Mouse (Mus musculus): Measurements from ENCODE around the gene Lrch4. TPM values are rescaled to one million over a fixed set of nuclear protein-coding genes. Genes with fewer than 3 reads are reported as not detected.
A peak's percentile ranks its signal among the peaks of the same experiment; 100 is the strongest.

The Lrch4 gene
- polyA plus RNA-seq, 1 experiment from 2014 or later = 26.4 TPM

- H3K9ac ChIP-seq = no peak overlapping the region
- H3K4me2 ChIP-seq = no peak overlapping the region
- no peak for ATAC-seq (ENCODE audit: insufficient read depth)
- H3K27me3 ChIP-seq = no peaks in the 10 kb centered on the region
- 79% methylated on average over 8 of the region's 8 CpGs for WGBS (ENCODE audit: insufficient replicate concordance)
- H3K36me3 ChIP-seq (replicated peaks) = peaks cover 66% of the 10 kb centered on the region
- H3K4me1 ChIP-seq (replicated peaks) = peaks cover 76% of the 10 kb centered on the region
- H3K27ac ChIP-seq (replicated peaks) = peak overlapping the region; percentile 88
- no peak overlapping the region for H3K4me3 ChIP-seq (replicated peaks)
- no peaks in the 10 kb centered on the region for H3K9me3 ChIP-seq (replicated peaks)
Measured at GRCm38 (mm10) chr5:137674786-137675185, 45.9 kb downstream of the Lrch4 start.

DNA sequence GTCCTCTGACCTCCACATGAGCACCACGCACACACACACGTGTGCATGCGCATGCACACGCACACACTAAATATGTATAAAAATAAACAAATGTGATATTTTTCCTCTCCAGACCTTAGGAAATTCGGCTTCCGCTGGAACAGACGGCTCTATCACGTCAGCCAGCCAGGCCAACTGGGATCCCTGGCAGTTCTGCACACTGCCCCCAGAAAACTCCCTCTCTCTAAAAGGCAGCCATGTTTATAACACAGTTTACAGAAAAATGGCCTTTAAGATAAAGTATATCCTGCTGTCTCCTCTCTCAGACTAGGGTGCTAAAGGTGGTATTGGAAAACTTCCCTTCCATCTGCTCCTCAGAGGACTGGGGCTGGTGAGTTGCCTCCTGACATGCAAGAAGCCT, 48.9 kb downstream of the Lrch4 start:
- peaks cover 73% of the 10 kb centered on the region for H3K4me1 ChIP-seq (replicated peaks)
- no peak overlapping the region for H3K4me2 ChIP-seq
- no peak for ATAC-seq (ENCODE audit: insufficient read depth)
- peaks cover 78% of the 10 kb centered on the region for H3K36me3 ChIP-seq (replicated peaks)
- no peaks in the 10 kb centered on the region for H3K9me3 ChIP-seq (replicated peaks)
- no peak overlapping the region for H3K4me3 ChIP-seq (replicated peaks)
- no peaks in the 10 kb centered on the region for H3K27me3 ChIP-seq
- 94% methylated on average over 8 of the region's 8 CpGs for WGBS (ENCODE audit: insufficient replicate concordance)
- H3K27ac ChIP-seq (replicated peaks) = 0 out of 2 replicates have a peak overlapping the region, but pooled peaks have one; percentile 14
- H3K9ac ChIP-seq = no peak overlapping the region

GRCm38 (mm10) chr5:137678736-137679135, 49.8 kb downstream of the Lrch4 start:
- 79% methylated on average over 3 of the region's 3 CpGs for WGBS (ENCODE audit: insufficient replicate concordance)
- Histone ChIP-seq H3K9me3 (replicated peaks) (no peaks in the 10 kb centered on the region), H3K27me3 (no peaks in the 10 kb centered on the region), H3K4me2 (no peak overlapping the region), H3K4me3 (replicated peaks) (no peak overlapping the region), H3K9ac (no peak overlapping the region), H3K4me1 (replicated peaks) (peaks cover 72% of the 10 kb centered on the region), H3K27ac (replicated peaks) (peak overlapping the region; percentile 14; the same call in 1 of the 2 replicates), H3K36me3 (replicated peaks) (peaks cover 78% of the 10 kb centered on the region)
- ATAC-seq (ENCODE audit: insufficient read depth) = no peak

- peaks cover 69% of the 10 kb centered on the region for H3K36me3 ChIP-seq (replicated peaks)
- no peak overlapping the region for H3K4me3 ChIP-seq (replicated peaks)
- no peak overlapping the region for H3K9ac ChIP-seq
- no peaks in the 10 kb centered on the region for H3K9me3 ChIP-seq (replicated peaks)
- H3K27me3 ChIP-seq = no peaks in the 10 kb centered on the region
- H3K4me2 ChIP-seq = no peak overlapping the region
- H3K4me1 ChIP-seq (replicated peaks) = peaks cover 62% of the 10 kb centered on the region
- 89% methylated on average over 4 of the region's 4 CpGs for WGBS (ENCODE audit: insufficient replicate concordance)
- 0 out of 2 replicates have a peak overlapping the region, but pooled peaks have one; percentile 19 for H3K27ac ChIP-seq (replicated peaks)
- no peak for ATAC-seq (ENCODE audit: insufficient read depth)
Measured at GRCm38 (mm10) chr5:137679726-137680125, 50.8 kb downstream of the Lrch4 start.

DNA sequence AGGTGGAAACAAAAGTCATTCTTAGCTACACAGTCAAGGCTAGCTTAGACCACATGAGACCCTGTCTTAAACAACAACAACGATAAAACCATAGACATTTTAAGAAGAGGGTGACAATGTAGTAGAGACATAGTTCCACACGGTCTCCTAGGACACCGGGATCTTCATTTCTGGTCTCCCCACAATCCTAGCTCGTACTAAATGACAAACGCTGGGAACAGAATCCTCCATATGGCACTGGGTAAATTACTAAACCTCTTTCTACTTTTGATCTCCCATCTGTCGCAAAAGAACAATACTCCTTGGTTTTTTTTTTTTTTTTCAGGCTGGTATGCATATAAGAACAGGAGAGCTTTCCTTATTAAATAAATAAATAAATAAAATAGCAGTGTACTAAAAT, 53.6 kb downstream of the Lrch4 start:
- Histone ChIP-seq H3K9me3 (replicated peaks) (no peaks in the 10 kb centered on the region), H3K36me3 (replicated peaks) (peaks cover 50% of the 10 kb centered on the region), H3K27ac (replicated peaks) (peak overlapping the region; percentile 46; the same call in 1 of the 2 replicates), H3K4me2 (peak overlapping the region; percentile 89), H3K9ac (peak overlapping the region; percentile 44), H3K4me1 (replicated peaks) (peaks cover 76% of the 10 kb centered on the region), H3K4me3 (replicated peaks) (peak overlapping the region; percentile 92), H3K27me3 (no peaks in the 10 kb centered on the region)
- ATAC-seq (ENCODE audit: insufficient read depth) = no peak
- 87% methylated on average over 6 of the region's 6 CpGs for WGBS (ENCODE audit: insufficient replicate concordance)

GRCm38 (mm10) chr5:137683388-137684293, 54.7 kb downstream of the Lrch4 start:
- Histone ChIP-seq H3K9ac (peak overlapping the region; percentile 86), H3K27me3 (no peaks in the 10 kb centered on the region), H3K9me3 (replicated peaks) (no peaks in the 10 kb centered on the region), H3K4me3 (replicated peaks) (peak overlapping the region; percentile 92), H3K27ac (replicated peaks) (peak overlapping the region; percentile 97), H3K36me3 (replicated peaks) (peaks cover 39% of the 10 kb centered on the region), H3K4me2 (peak overlapping the region; percentile 89), H3K4me1 (replicated peaks) (peaks cover 78% of the 10 kb centered on the region)
- ATAC-seq (ENCODE audit: insufficient read depth) = no peak
- WGBS (ENCODE audit: insufficient replicate concordance) = 3% methylated on average over 28 of the region's 28 CpGs

DNA sequence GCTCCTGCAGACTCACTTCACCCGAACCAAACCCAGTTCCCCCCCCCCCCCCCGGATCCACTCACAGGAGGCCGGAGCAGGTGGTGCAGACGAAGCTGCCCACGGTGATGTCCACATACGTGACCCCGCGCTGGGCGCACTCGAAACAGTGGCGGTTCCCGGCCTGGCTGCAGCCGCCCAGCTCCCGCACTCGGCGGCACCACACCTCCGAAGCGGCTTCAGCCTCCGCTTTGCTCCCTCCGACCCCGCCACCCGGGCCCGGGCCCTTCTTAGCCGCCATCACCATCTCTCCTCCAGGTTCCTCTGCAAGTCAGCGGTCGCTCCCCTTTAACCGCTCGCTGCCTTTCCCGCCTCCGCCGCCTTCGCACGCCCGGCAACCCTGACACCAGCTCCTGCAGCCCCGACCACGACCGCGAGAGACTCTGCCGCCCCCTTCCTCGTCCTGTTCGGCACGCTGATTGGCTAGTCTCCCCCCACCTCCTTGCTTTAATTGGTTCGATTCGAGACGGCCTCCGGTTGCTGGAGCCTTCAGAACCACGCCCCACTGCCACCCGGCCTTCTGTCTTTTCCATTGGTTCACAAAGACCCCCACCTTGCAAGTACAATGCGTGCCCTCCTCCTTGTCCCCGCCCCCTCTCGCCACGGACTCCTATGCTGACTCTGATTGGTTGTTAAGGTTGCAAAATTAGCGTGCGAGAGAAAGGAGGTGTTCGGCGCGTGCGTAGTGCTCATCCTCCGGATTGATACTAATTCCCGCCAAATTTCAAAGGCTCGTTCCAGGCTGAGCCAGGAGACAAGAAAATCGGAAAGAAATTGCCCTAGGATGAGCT, 55.6 kb downstream of the Lrch4 start, which contains the start of gene Agfg2:
TSS of gene Agfg2 (minus strand) at position 433 of the 830 bp plus-strand sequence.
- WGBS (ENCODE audit: insufficient replicate concordance) = under 1% methylated on average over 62 of the region's 62 CpGs

GRCm38 (mm10) chr5:137685653-137686052, 56.7 kb downstream of the Lrch4 start:
- Histone ChIP-seq H3K27ac (replicated peaks) (peak overlapping the region; percentile 97), H3K4me1 (replicated peaks) (peaks cover 85% of the 10 kb centered on the region), H3K9ac (peak overlapping the region; percentile 63), H3K9me3 (replicated peaks) (no peaks in the 10 kb centered on the region), H3K4me2 (peak overlapping the region; percentile 89), H3K36me3 (replicated peaks) (peaks cover 19% of the 10 kb centered on the region), H3K27me3 (no peaks in the 10 kb centered on the region), H3K4me3 (replicated peaks) (peak overlapping the region; percentile 45)
- ATAC-seq (ENCODE audit: insufficient read depth) = no peak
- 29% methylated on average over 3 of the region's 3 CpGs for WGBS (ENCODE audit: insufficient replicate concordance)

More for the DNA sequence above, 55.6 kb downstream of the Lrch4 start, which contains the start of gene Agfg2:
- peak; percentile 84 for ATAC-seq (ENCODE audit: insufficient read depth)
- Histone ChIP-seq H3K36me3 (replicated peaks) (peaks cover 30% of the 10 kb centered on the region), H3K4me1 (replicated peaks) (peaks cover 81% of the 10 kb centered on the region), H3K9me3 (replicated peaks) (no peaks in the 10 kb centered on the region), H3K4me3 (replicated peaks) (peak within 1 kb of the TSS; percentile 92), H3K9ac (peak within 1 kb of the TSS; percentile 86), H3K27me3 (no peaks in the 10 kb centered on the region), H3K4me2 (peak within 1 kb of the TSS; percentile 89), H3K27ac (replicated peaks) (peak within 1 kb of the TSS; percentile 97)

DNA sequence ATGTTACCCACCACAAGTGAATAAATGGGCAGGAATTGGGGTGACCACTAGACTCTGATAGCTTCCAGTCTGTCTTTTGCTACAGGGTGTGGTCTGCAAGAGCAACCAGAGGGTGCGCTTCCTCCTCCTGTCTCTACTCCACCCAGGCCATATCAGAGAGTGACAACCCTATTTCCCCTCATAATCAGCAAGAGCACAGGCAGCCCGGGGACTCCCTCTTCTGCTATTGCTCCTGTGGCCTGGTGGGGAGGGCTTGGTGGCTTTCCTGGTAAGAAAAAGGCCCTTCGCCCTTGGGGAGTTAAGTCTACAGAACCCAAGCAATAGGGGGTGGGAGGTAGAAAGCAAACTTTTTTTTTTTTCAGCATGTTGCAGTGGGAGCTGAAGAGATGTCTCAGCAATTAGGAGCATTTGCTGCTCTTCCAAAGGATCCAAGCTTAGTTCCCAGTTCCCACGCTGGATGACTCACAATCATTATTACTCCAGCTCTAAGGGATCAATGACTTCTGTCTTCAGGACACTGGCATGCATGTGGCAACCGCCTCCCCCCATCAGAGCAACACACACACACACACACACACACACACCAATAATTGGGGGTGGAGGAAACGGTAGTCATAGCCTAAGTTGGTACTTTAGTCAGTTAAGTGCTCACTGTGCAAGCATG, 57.3 kb downstream of the Lrch4 start:
- Histone ChIP-seq H3K27ac (replicated peaks) (peak overlapping the region; percentile 97), H3K27me3 (no peaks in the 10 kb centered on the region)

GRCm38 (mm10) chr5:137689974-137690373, 61.1 kb downstream of the Lrch4 start:
- Histone ChIP-seq H3K4me2 (no peak overlapping the region), H3K27me3 (no peaks in the 10 kb centered on the region), H3K36me3 (replicated peaks) (no peaks in the 10 kb centered on the region), H3K4me3 (replicated peaks) (no peak overlapping the region), H3K4me1 (replicated peaks) (peaks cover 54% of the 10 kb centered on the region), H3K27ac (replicated peaks) (peak overlapping the region; percentile 97), H3K9me3 (replicated peaks) (no peaks in the 10 kb centered on the region), H3K9ac (no peak overlapping the region)
- 80% methylated on average over 3 of the region's 3 CpGs for WGBS (ENCODE audit: insufficient replicate concordance)
- no peak for ATAC-seq (ENCODE audit: insufficient read depth)

More for the DNA sequence above, 57.3 kb downstream of the Lrch4 start:
- Histone ChIP-seq H3K4me3 (replicated peaks) (peak overlapping the region; percentile 45), H3K9me3 (replicated peaks) (no peaks in the 10 kb centered on the region), H3K9ac (peak overlapping the region; percentile 63), H3K4me1 (replicated peaks) (peaks cover 80% of the 10 kb centered on the region), H3K36me3 (replicated peaks) (peaks cover 13% of the 10 kb centered on the region), H3K4me2 (peak overlapping the region; percentile 89)
- peak; percentile 86 for ATAC-seq (ENCODE audit: insufficient read depth)
- WGBS (ENCODE audit: insufficient replicate concordance) = 14% methylated on average over 6 of the region's 6 CpGs
